In genomic region chr1:140548711-140549110, GRCm38 (mm10) we compare ENCODE assay signal across 16 mouse cellular contexts.
DNase-seq lines count a peak whose midpoint lies in the region; ATAC-seq and TF ChIP-seq lines count a peak whose summit lies in the region.
"Had no signal": no experiment of that assay in that cellular context is flagged by ENCODE, and none has a peak within 500 bp of the region (broad histone marks: within the 10 kb centered on the region; RNA-seq: fewer than 3 reads in every experiment).

No protein-coding gene starts in this region.

- no peaks in the 10 kb centered on the region for H3K27me3 ChIP-seq in forebrain, embryonic 15.5 days
- H3K27me3 ChIP-seq: embryonic facial prominence, embryonic 13.5 days; heart, embryonic 15.5 days had no signal

- H3K4me2 ChIP-seq in forebrain, embryonic 15.5 days (replicated peaks), result no peak overlapping the region
- H3K4me2 ChIP-seq: embryonic facial prominence, embryonic 13.5 days; heart, embryonic 15.5 days had no signal

- H3K4me1 ChIP-seq in forebrain, embryonic 15.5 days, result no peaks in the 10 kb centered on the region
- H3K4me1 ChIP-seq: embryonic facial prominence, embryonic 13.5 days; heart, embryonic 15.5 days had no signal

- peak; percentile 31 for DNase-seq in embryo, embryonic 11 days
- no peak for DNase-seq in embryo, embryonic 10.5 days (ENCODE audit: low spot score)
- no peak for DNase-seq in left cerebral cortex, adult 2 months (ENCODE audit: extremely low spot score in 1 of 2, low spot score in 2 of 2)
- no peak for DNase-seq in left cerebral cortex, adult 11 months (ENCODE audit: low spot score)
- peak; percentile 22 for DNase-seq in A20 (ENCODE audit: low read depth, low spot score)
- DNase-seq in left cerebral cortex, adult 9 months (ENCODE audit: low spot score in 2 of 2), result no peak
- DNase-seq: adrenal gland, postnatal 25 days; cerebellum, postnatal 14 days; kidney, adult 8-10 months; lung, postnatal 36 days had no signal

- H3K9ac ChIP-seq in forebrain, embryonic 15.5 days (replicated peaks), result no peak overlapping the region
- H3K9ac ChIP-seq: embryonic facial prominence, embryonic 13.5 days; heart, embryonic 15.5 days; liver, embryonic 14.5 days had no signal

- no peak overlapping the region for H3K4me3 ChIP-seq in left cerebral cortex, adult 2 months
- H3K4me3 ChIP-seq in forebrain, embryonic 15.5 days, result no peak overlapping the region
- H3K4me3 ChIP-seq: embryonic facial prominence, embryonic 13.5 days; heart, embryonic 15.5 days had no signal

- no peak overlapping the region for H3K27ac ChIP-seq in left cerebral cortex, adult 2 months
- no peak overlapping the region for H3K27ac ChIP-seq in forebrain, embryonic 15.5 days (replicated peaks)
- H3K27ac ChIP-seq: embryonic facial prominence, embryonic 13.5 days; heart, embryonic 15.5 days; liver, embryonic 14.5 days had no signal

- H3K36me3 ChIP-seq in forebrain, embryonic 15.5 days, result no peaks in the 10 kb centered on the region
- H3K36me3 ChIP-seq: embryonic facial prominence, embryonic 13.5 days; heart, embryonic 15.5 days had no signal

- no peaks in the 10 kb centered on the region for H3K9me3 ChIP-seq in forebrain, embryonic 15.5 days
- H3K9me3 ChIP-seq: embryonic facial prominence, embryonic 13.5 days; heart, embryonic 15.5 days had no signal

- ATAC-seq in forebrain, embryonic 15.5 days (replicated peaks), result peak; percentile 58; the same call in 1 of the 2 replicates
- no peak for ATAC-seq in frontal cortex, adult (ENCODE audit: low TSS enrichment)
- ATAC-seq: hindbrain, embryonic 16.5 days had no signal

- TF ChIP-seq CTCF in left cerebral cortex, adult 2 months (IDR thresholded peaks at IDR 0.05), result peak; percentile 39

- intact Hi-C loops in left cerebral cortex, adult 2 months (cut with DNase I), result loop anchor here (1.0 kb wide), 1 partner anchor 113 kb away; no protein-coding TSS in a partner anchor

Comparison
In these comparisons a context has a peak if more than half of its experiments do, and no peak if none do; other contexts are left out.
1. DNase-seq: peak in embryo, embryonic 11 days (single experiment) and A20 (single experiment); none in embryo, embryonic 10.5 days (single experiment), left cerebral cortex, adult 2 months (0 of 2), left cerebral cortex, adult 11 months (single experiment) and left cerebral cortex, adult 9 months (0 of 2).